Mouse (Mus musculus): ENCODE data around the gene Mnd1. TPM values are rescaled to one million over a fixed set of nuclear protein-coding genes. Genes with fewer than 3 reads are reported as not detected.

Mnd1 gene
- polyA plus RNA-seq, 1 experiment from 2014 or later = 10.7 TPM

DNA sequence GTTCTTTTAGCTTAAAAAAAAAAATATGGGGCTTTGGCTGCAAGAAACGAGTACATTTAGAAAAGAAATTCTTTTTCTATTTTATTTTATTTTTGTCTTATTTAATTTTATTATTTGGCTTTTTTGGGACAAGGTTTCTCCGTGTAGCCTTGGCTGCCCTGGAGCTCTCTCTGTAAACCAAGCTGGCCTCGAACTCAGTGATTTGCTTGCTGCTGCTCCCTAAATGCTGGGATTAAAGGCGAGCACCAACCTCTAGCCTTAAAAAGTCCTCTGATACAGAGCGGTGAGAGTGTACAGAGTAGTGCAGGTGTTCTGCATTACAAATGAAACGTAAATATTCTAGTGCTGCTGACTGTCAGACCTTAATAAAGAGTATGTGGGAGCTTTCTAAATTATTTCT lies 519 bp upstream of the Mnd1 start:
- DNase-seq (ENCODE audit: low spot score) (no peak), ATAC-seq (ENCODE audit: low FRiP score, low TSS enrichment) (no peak)
- Histone ChIP-seq H3K9ac (ENCODE audit: low read length) (no peak overlapping the region), H3K27ac (replicated peaks) (peak overlapping the region; percentile 49; the same call in 1 of the 2 replicates), H3K4me2 (replicated peaks; ENCODE audit: low read depth) (peak overlapping the region; percentile 34; the same call in 1 of the 2 replicates), H3K4me3 (ENCODE audit: low read depth, low read length) (peak overlapping the region; percentile 54; the same call in 1 of the 2 replicates), H3K27me3 (ENCODE audit: control insufficient read depth, insufficient read depth, low read length) (no peaks in the 10 kb centered on the region), H3K36me3 (ENCODE audit: control insufficient read depth, insufficient read depth, low read length) (no peaks in the 10 kb centered on the region; the same call in 1 of the 2 replicates), H3K9me3 (ENCODE audit: control insufficient read depth, low read length) (no peaks in the 10 kb centered on the region), H3K4me1 (replicated peaks; ENCODE audit: control insufficient read depth, insufficient read depth) (0 out of 2 replicates have a peak, but pooled peaks cover 2% of the 10 kb centered on the region)
- 30% methylated on average over 6 of the region's 6 CpGs for WGBS
- no peak for TF ChIP-seq EP300 (optimal IDR thresholded peaks at IDR 0.05)
- no peak for TF ChIP-seq CTCF (IDR thresholded peaks at IDR 0.05; ENCODE audit: low read depth)

DNA sequence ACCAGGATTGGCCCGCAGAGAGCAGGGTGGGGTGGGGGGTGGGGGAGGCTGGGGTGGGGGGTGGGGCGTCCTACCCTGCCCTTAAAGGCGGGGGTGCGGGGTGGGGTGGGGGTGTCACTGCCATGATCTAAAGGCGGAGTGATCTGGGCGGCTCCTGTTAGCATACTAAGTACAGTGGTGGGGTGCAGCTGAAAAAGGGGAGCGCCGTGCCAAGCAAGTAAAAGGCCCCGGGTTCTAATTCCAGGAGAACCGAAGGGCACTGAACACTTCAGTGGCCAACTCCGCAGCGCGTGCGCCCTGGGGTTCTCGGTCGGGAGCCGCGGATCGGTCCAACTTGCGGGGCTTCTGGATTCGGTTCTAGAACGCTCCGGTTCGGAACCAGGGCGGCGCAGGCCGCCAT lies 440 bp downstream of the Mnd1 start:
- ATAC-seq (ENCODE audit: low FRiP score, low TSS enrichment) = no peak
- peak overlapping the region; percentile 54 for H3K4me3 ChIP-seq (ENCODE audit: low read depth, low read length)
- no peaks in the 10 kb centered on the region for H3K9me3 ChIP-seq (ENCODE audit: control insufficient read depth, low read length)
- H3K9ac ChIP-seq (ENCODE audit: low read length) = peak overlapping the region; percentile 70
- H3K4me2 ChIP-seq (replicated peaks; ENCODE audit: low read depth) = peak overlapping the region; percentile 93
- TF ChIP-seq CTCF (IDR thresholded peaks at IDR 0.05; ENCODE audit: low read depth) (no peak), EP300 (optimal IDR thresholded peaks at IDR 0.05) (no peak)
- WGBS = under 1% methylated on average over 27 of the region's 27 CpGs
- H3K4me1 ChIP-seq (replicated peaks; ENCODE audit: control insufficient read depth, insufficient read depth) = 0 out of 2 replicates have a peak, but pooled peaks cover 2% of the 10 kb centered on the region
- peak overlapping the region; percentile 77 for H3K27ac ChIP-seq (replicated peaks)
- no peaks in the 10 kb centered on the region; the same call in 1 of the 2 replicates for H3K36me3 ChIP-seq (ENCODE audit: control insufficient read depth, insufficient read depth, low read length)
- no peaks in the 10 kb centered on the region for H3K27me3 ChIP-seq (ENCODE audit: control insufficient read depth, insufficient read depth, low read length)
- DNase-seq (ENCODE audit: low spot score) = no peak

GRCm38 (mm10) chr3:84154721-84155141 lies 855 bp downstream of the Mnd1 start:
- no peak for DNase-seq (ENCODE audit: low spot score)
- peak overlapping the region; percentile 54 for H3K4me3 ChIP-seq (ENCODE audit: low read depth, low read length)
- no peak overlapping the region for H3K9ac ChIP-seq (ENCODE audit: low read length)
- H3K27me3 ChIP-seq (ENCODE audit: control insufficient read depth, insufficient read depth, low read length) = no peaks in the 10 kb centered on the region
- 22% methylated on average over 12 of the region's 12 CpGs for WGBS
- no peaks in the 10 kb centered on the region; the same call in 1 of the 2 replicates for H3K36me3 ChIP-seq (ENCODE audit: control insufficient read depth, insufficient read depth, low read length)
- H3K4me1 ChIP-seq (replicated peaks; ENCODE audit: control insufficient read depth, insufficient read depth) = 0 out of 2 replicates have a peak, but pooled peaks cover 2% of the 10 kb centered on the region
- ATAC-seq (ENCODE audit: low FRiP score, low TSS enrichment) = no peak
- H3K27ac ChIP-seq (replicated peaks) = no peak overlapping the region
- no peaks in the 10 kb centered on the region for H3K9me3 ChIP-seq (ENCODE audit: control insufficient read depth, low read length)
- H3K4me2 ChIP-seq (replicated peaks; ENCODE audit: low read depth) = peak overlapping the region; percentile 93
- TF ChIP-seq EP300 (optimal IDR thresholded peaks at IDR 0.05) (no peak), CTCF (IDR thresholded peaks at IDR 0.05; ENCODE audit: low read depth) (no peak)

DNA sequence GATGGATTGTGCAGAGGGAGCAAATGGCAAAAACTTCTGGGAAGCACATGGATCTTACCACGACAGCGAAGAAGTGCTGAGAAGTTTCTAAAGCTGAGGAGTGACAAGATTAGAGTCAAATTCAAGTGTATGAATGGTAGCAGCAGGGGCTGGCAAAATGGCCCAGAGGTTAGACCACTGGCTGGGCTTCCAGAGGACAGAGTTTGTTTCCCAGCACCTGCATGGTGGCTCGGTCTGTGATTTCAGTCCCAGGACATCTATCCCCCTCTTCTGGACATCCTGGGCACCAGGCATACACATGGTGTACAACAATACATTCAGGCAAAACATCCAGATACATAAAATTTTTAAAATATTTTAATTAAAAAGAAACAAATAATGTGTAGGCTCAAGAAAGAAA lies 5.8 kb downstream of the Mnd1 start:
- H3K36me3 ChIP-seq (ENCODE audit: control insufficient read depth, insufficient read depth, low read length) = no peaks in the 10 kb centered on the region
- DNase-seq (ENCODE audit: low spot score) = no peak
- H3K4me3 ChIP-seq (ENCODE audit: low read depth, low read length) = no peak overlapping the region
- no peak overlapping the region for H3K4me2 ChIP-seq (replicated peaks; ENCODE audit: low read depth)
- H3K27me3 ChIP-seq (ENCODE audit: control insufficient read depth, insufficient read depth, low read length) = no peaks in the 10 kb centered on the region
- no peak overlapping the region for H3K9ac ChIP-seq (ENCODE audit: low read length)
- no peak for TF ChIP-seq CTCF (IDR thresholded peaks at IDR 0.05; ENCODE audit: low read depth)
- no peak for ATAC-seq (ENCODE audit: low FRiP score, low TSS enrichment)
- no peak overlapping the region for H3K27ac ChIP-seq (replicated peaks)
- WGBS = 99% methylated on average over 3 of the region's 3 CpGs
- no peaks in the 10 kb centered on the region for H3K9me3 ChIP-seq (ENCODE audit: control insufficient read depth, low read length)
- H3K4me1 ChIP-seq (replicated peaks; ENCODE audit: control insufficient read depth, insufficient read depth) = 0 out of 2 replicates have a peak, but pooled peaks cover 2% of the 10 kb centered on the region

GRCm38 (mm10) chr3:84140947-84141346 lies 14.6 kb downstream of the Mnd1 start:
- Histone ChIP-seq H3K4me2 (replicated peaks; ENCODE audit: low read depth) (no peak overlapping the region), H3K27me3 (ENCODE audit: control insufficient read depth, insufficient read depth, low read length) (no peaks in the 10 kb centered on the region), H3K4me1 (replicated peaks; ENCODE audit: control insufficient read depth, insufficient read depth) (no peaks in the 10 kb centered on the region), H3K36me3 (ENCODE audit: control insufficient read depth, insufficient read depth, low read length) (no peaks in the 10 kb centered on the region), H3K27ac (replicated peaks) (no peak overlapping the region), H3K4me3 (ENCODE audit: low read depth, low read length) (no peak overlapping the region), H3K9ac (ENCODE audit: low read length) (no peak overlapping the region), H3K9me3 (ENCODE audit: control insufficient read depth, low read length) (no peaks in the 10 kb centered on the region)
- 65% methylated on average over 7 of the region's 7 CpGs for WGBS
- no peak for ATAC-seq (ENCODE audit: low FRiP score, low TSS enrichment)
- TF ChIP-seq CTCF (IDR thresholded peaks at IDR 0.05; ENCODE audit: low read depth) (no peak), EP300 (optimal IDR thresholded peaks at IDR 0.05) (no peak)
- no peak for DNase-seq (ENCODE audit: low spot score)

- H3K4me2 ChIP-seq (replicated peaks; ENCODE audit: low read depth) = no peak overlapping the region
- no peaks in the 10 kb centered on the region for H3K4me1 ChIP-seq (replicated peaks; ENCODE audit: control insufficient read depth, insufficient read depth)
- TF ChIP-seq EP300 (optimal IDR thresholded peaks at IDR 0.05) = no peak
- TF ChIP-seq CTCF (IDR thresholded peaks at IDR 0.05; ENCODE audit: low read depth) = no peak
- H3K27ac ChIP-seq (replicated peaks) = no peak overlapping the region
- no peak for ATAC-seq (ENCODE audit: low FRiP score, low TSS enrichment)
- no peaks in the 10 kb centered on the region for H3K36me3 ChIP-seq (ENCODE audit: control insufficient read depth, insufficient read depth, low read length)
- no peaks in the 10 kb centered on the region for H3K9me3 ChIP-seq (ENCODE audit: control insufficient read depth, low read length)
- DNase-seq (ENCODE audit: low spot score) = no peak
- H3K9ac ChIP-seq (ENCODE audit: low read length) = no peak overlapping the region
- WGBS = 71% methylated on average over 7 of the region's 7 CpGs
- no peaks in the 10 kb centered on the region for H3K27me3 ChIP-seq (ENCODE audit: control insufficient read depth, insufficient read depth, low read length)
- no peak overlapping the region for H3K4me3 ChIP-seq (ENCODE audit: low read depth, low read length)
Measured at GRCm38 (mm10) chr3:84136509-84136908, 19.1 kb downstream of the Mnd1 start.
